Mouse (Mus musculus) brain, embryonic 14.5 days (tissue): ENCODE data around the gene Cenpu.

ENCODE experiments used
- CTCF ChIP-seq: fragments of 200-500 bp; IDR thresholded peaks from 2 replicates; pipeline ENCODE4 v1.5.1; 2012; ENCODE audit warnings: inconsistent platforms, mild to moderate bottlenecking, moderate library complexity, borderline replicate concordance; ENCODE audit not compliant: insufficient read depth, insufficient read length; ENCODE audit errors: extremely low read depth
- POLR2A ChIP-seq: fragments of 200-500 bp; IDR thresholded peaks from 2 replicates; pipeline ENCODE4 v1.6.1; 2012; ENCODE audit warnings: mild to moderate bottlenecking, inconsistent platforms, borderline replicate concordance; ENCODE audit not compliant: poor library complexity, insufficient read depth, insufficient read length, severe bottlenecking; ENCODE audit errors: extremely low read depth

- TF ChIP-seq POLR2A (no peak), CTCF (no peak)
Measured at GRCm38 (mm10) chr8:46543191-46543590, 8.6 kb upstream of the Cenpu start.
